ENCODE assay signal across 8 mouse cellular contexts in the genomic region with DNA sequence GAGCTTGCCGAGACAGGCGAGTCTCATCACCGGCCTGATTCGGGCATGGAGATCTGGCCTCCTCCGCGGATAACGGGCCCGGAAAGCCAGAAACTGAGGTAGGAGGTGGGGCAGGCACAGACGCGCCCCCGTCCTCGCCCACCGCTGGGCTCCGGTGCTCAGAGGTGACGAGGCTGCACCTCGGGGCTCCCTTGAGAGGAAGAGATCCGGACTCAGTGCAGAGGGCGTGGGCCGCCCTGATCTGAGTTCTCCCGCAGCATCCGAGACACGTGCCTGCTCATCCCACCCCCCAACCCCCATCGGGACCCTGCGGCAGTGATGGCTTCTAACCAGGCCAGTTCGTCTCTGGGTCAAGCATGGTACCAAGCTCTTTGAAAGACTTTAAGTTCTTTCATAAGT. TPM values are rescaled to one million over a fixed set of nuclear protein-coding genes. Genes with fewer than 3 reads are reported as not detected.
A peak's percentile ranks its signal among the peaks of the same experiment; 100 is the strongest.
DNase-seq lines count a peak whose midpoint lies in the region; ATAC-seq and TF ChIP-seq lines count a peak whose summit lies in the region.

No protein-coding gene starts in this region.

- H3K4me1 ChIP-seq in heart, embryonic 15.5 days (replicated peaks) = peaks cover 24% of the 10 kb centered on the region
- peaks cover 15 to 27% of the 10 kb centered on the region in 2 experiments for H3K4me1 ChIP-seq in MEL (ENCODE audit: control insufficient read depth in 1 of 2, insufficient read depth in 2 of 2, low read length in 2 of 2)
- H3K4me1 ChIP-seq in hindbrain, embryonic 10.5 days (replicated peaks) = peaks cover 42% of the 10 kb centered on the region
- H3K4me1 ChIP-seq in midbrain, embryonic 10.5 days = peaks cover 36% of the 10 kb centered on the region

- no peak; a peak in 1 of 4 replicates for TF ChIP-seq POLR2A in MEL (IDR thresholded peaks at IDR 0.05; ENCODE audit: control insufficient read depth in 1 of 2, insufficient read depth in 1 of 2, low read depth in 1 of 2, low read length in 2 of 2, poor library complexity in 1 of 2)

- peak overlapping the region; percentile 47; the same call in 1 of the 2 replicates for H3K27ac ChIP-seq in heart, embryonic 15.5 days
- peak overlapping the region; percentile 31 for H3K27ac ChIP-seq in MEL (ENCODE audit: control insufficient read depth, low read depth, low read length)
- H3K27ac ChIP-seq in hindbrain, embryonic 10.5 days = peak overlapping the region; percentile 91
- peak overlapping the region; percentile 91 for H3K27ac ChIP-seq in midbrain, embryonic 10.5 days (replicated peaks)

- 0 out of 2 replicates have a peak, but pooled peaks have one; percentile 3 for ATAC-seq in heart, embryonic 15.5 days (replicated peaks; ENCODE audit: insufficient number of reproducible peaks, insufficient read depth, low FRiP score, low read depth)

- H3K36me3 ChIP-seq in heart, embryonic 15.5 days = peaks cover 43% of the 10 kb centered on the region
- H3K36me3 ChIP-seq in MEL (ENCODE audit: control insufficient read depth in 1 of 2, insufficient read depth in 2 of 2, low read length in 2 of 2) = peaks cover 27 to 40% of the 10 kb centered on the region in 2 experiments
- peaks cover 62% of the 10 kb centered on the region for H3K36me3 ChIP-seq in hindbrain, embryonic 10.5 days
- peaks cover 63% of the 10 kb centered on the region for H3K36me3 ChIP-seq in midbrain, embryonic 10.5 days

- no peak for TF ChIP-seq RAD21 in MEL (IDR thresholded peaks at IDR 0.05; ENCODE audit: low read depth, low read length)

- H3K4me2 ChIP-seq in heart, embryonic 15.5 days = peak overlapping the region; percentile 83

- peaks cover 53% of the 10 kb centered on the region for H3K79me2 ChIP-seq in MEL (ENCODE audit: control insufficient read depth, insufficient read depth, low read length, poor library complexity)

- peak overlapping the region; percentile 94 for H3K4me3 ChIP-seq in heart, embryonic 15.5 days
- H3K4me3 ChIP-seq in MEL (ENCODE audit: control insufficient read depth in 1 of 2, insufficient read depth in 1 of 2, low read depth in 2 of 2, low read length in 2 of 2) = peak overlapping the region; percentile 63 to 69
- peak overlapping the region; percentile 99 for H3K4me3 ChIP-seq in hindbrain, embryonic 10.5 days
- H3K4me3 ChIP-seq in midbrain, embryonic 10.5 days = peak overlapping the region; percentile 98

- H3K9me3 ChIP-seq in heart, embryonic 15.5 days (replicated peaks) = no peaks in the 10 kb centered on the region
- H3K9me3 ChIP-seq in MEL (replicated peaks; ENCODE audit: insufficient read depth, low read length) = no peaks in the 10 kb centered on the region
- no peaks in the 10 kb centered on the region for H3K9me3 ChIP-seq in hindbrain, embryonic 10.5 days
- no peaks in the 10 kb centered on the region for H3K9me3 ChIP-seq in midbrain, embryonic 10.5 days (replicated peaks)

- under 1% methylated on average over 25 of the region's 25 CpGs for WGBS in heart, embryonic 15.5 days
- under 1% methylated on average over 25 of the region's 25 CpGs for WGBS in hindbrain, embryonic 10.5 days
- WGBS in midbrain, embryonic 10.5 days = under 1% methylated on average over 24 of the region's 25 CpGs

- no peak for TF ChIP-seq EP300 in MEL (IDR thresholded peaks at IDR 0.05; ENCODE audit: low read depth in 1 of 2, low read length in 2 of 2)

- DNase-seq in heart, postnatal 14 days = no peak
- DNase-seq in MEL (ENCODE audit: low read depth, low spot score) = no peak
- DNase-seq in hindbrain, embryonic 10.5 days (ENCODE audit: low spot score) = no peak
- DNase-seq in midbrain, embryonic 10.5 days (ENCODE audit: low spot score) = no peak
- no peak for DNase-seq in adrenal gland, postnatal 25 days
- no peak for DNase-seq in thymus, postnatal 0 days (ENCODE audit: low spot score)
- no peak for DNase-seq in frontal cortex, postnatal 25 days (ENCODE audit: low spot score in 2 of 2)

- intact Hi-C loops in heart, postnatal 14 days (cut with DNase I) = no loop called here

- peak overlapping the region; percentile 89 for H3K9ac ChIP-seq in heart, embryonic 15.5 days
- H3K9ac ChIP-seq in MEL (ENCODE audit: control insufficient read depth, low read depth, low read length, poor library complexity, severe bottlenecking) = peak overlapping the region; percentile 80

- TF ChIP-seq CTCF in MEL (IDR thresholded peaks at IDR 0.05 in 2 of 3, conservative IDR thresholded peaks at IDR 0.05 in 1 of 3; ENCODE audit: control insufficient read depth in 1 of 3, insufficient read depth in 1 of 3, low read depth in 2 of 3, low read length in 3 of 3, poor library complexity in 1 of 3, severe bottlenecking in 1 of 3) = no peak

- H3K27me3 ChIP-seq in heart, embryonic 15.5 days = no peaks in the 10 kb centered on the region
- H3K27me3 ChIP-seq in MEL (ENCODE audit: control insufficient read depth in 1 of 2, insufficient read depth in 2 of 2, low read length in 2 of 2) = no peaks in the 10 kb centered on the region
- no peaks in the 10 kb centered on the region for H3K27me3 ChIP-seq in hindbrain, embryonic 10.5 days (ENCODE audit: insufficient read depth, poor library complexity, severe bottlenecking)
- no peaks in the 10 kb centered on the region for H3K27me3 ChIP-seq in midbrain, embryonic 10.5 days (ENCODE audit: low read depth, poor library complexity, severe bottlenecking)

TF ChIP-seq in MEL, 35 proteins besides CTCF, POLR2A, EP300 and RAD21:
- TF ChIP-seq USF2 (IDR thresholded peaks at IDR 0.05; ENCODE audit: borderline replicate concordance in 1 of 2, insufficient read depth in 1 of 2, low read depth in 1 of 2, low read length in 2 of 2) = no peak
- TF ChIP-seq NELFE (IDR thresholded peaks at IDR 0.05; ENCODE audit: low read depth, low read length) = no peak
- no peak for TF ChIP-seq POLR2AphosphoS2 (IDR thresholded peaks at IDR 0.05; ENCODE audit: low read length)
- no peak for TF ChIP-seq GATA1 (IDR thresholded peaks at IDR 0.05; ENCODE audit: low read depth, low read length)
- no peak for TF ChIP-seq MYB (IDR thresholded peaks at IDR 0.05; ENCODE audit: low read depth, low read length)
- no peak for TF ChIP-seq ETS1 (IDR thresholded peaks at IDR 0.05; ENCODE audit: low read depth, low read length)
- TF ChIP-seq MYC (IDR thresholded peaks at IDR 0.05; ENCODE audit: low read depth, low read length) = no peak
- no peak for TF ChIP-seq SIN3A (IDR thresholded peaks at IDR 0.05; ENCODE audit: low read length)
- TF ChIP-seq KAT2A (conservative IDR thresholded peaks at IDR 0.05; ENCODE audit: low read depth, low read length) = no peak
- no peak for TF ChIP-seq ZC3H11A (IDR thresholded peaks at IDR 0.05; ENCODE audit: low read depth, low read length)
- no peak for TF ChIP-seq TAL1 (IDR thresholded peaks at IDR 0.05; ENCODE audit: low read length)
- no peak for TF ChIP-seq NRF1 (IDR thresholded peaks at IDR 0.05; ENCODE audit: insufficient read depth, low read depth, low read length, poor library complexity, severe bottlenecking)
- no peak for TF ChIP-seq MAX (IDR thresholded peaks at IDR 0.05; ENCODE audit: low read length)
TF ChIP-seq in MEL: peak in this region for 0.

RNA-seq across cellular contexts. Expression of a gene that starts 0.4 kb away (rescaled TPM):
- polyA plus RNA-seq in heart, embryonic 15.5 days (2015; fragmentation: Nextera tagmentation; extraction: Ambion mirVana) = 40.2 and 43.1 TPM in 2 replicates
- total RNA-seq in heart, postnatal 14 days (2021) = 10 to 100 TPM; 17.7 to 17.8 TPM
- 179 and 202 TPM in 2 replicates for total RNA-seq in MEL (2012; rRNA removed)
- polyA plus RNA-seq in MEL (2012; ENCODE audit: insufficient read depth in 1 of 2, insufficient read length in 2 of 2, low read depth in 1 of 2, low replicate concordance in 2 of 2, missing spikeins in 1 of 2) = 100 to 1,000 TPM; 136 to 201 TPM
- 83.7 and 88.6 TPM in 2 replicates for polyA plus RNA-seq in hindbrain, embryonic 10.5 days (2016; fragmentation: Nextera tagmentation; extraction: Ambion mirVana)
- polyA plus RNA-seq in midbrain, embryonic 10.5 days (2016; fragmentation: Nextera tagmentation; extraction: Ambion mirVana) = 84.0 and 91.4 TPM in 2 replicates
- 21.6 and 24.8 TPM in 2 replicates for total RNA-seq in adrenal gland, postnatal 25 days (2021)
- polyA plus RNA-seq in thymus, postnatal 0 days (2015; fragmentation: Nextera tagmentation; extraction: Ambion mirVana) = 54.9 and 56.7 TPM in 2 replicates

RNA-seq across cellular contexts. Expression of a gene that starts 7.7 kb away (rescaled TPM):
- 13.4 and 17.8 TPM in 2 replicates for polyA plus RNA-seq in heart, embryonic 15.5 days (2015; fragmentation: Nextera tagmentation; extraction: Ambion mirVana)
- 10 to 100 TPM; 12.4 to 16.8 TPM for total RNA-seq in heart, postnatal 14 days (2021)
- total RNA-seq in MEL (2012; rRNA removed) = 14.9 and 16.4 TPM in 2 replicates
- 10 to 100 TPM in 1 of 2 experiments, not detected in 1; 44.0 TPM for polyA plus RNA-seq in MEL (2012; ENCODE audit: insufficient read depth in 1 of 2, insufficient read length in 2 of 2, low read depth in 1 of 2, low replicate concordance in 2 of 2, missing spikeins in 1 of 2)
- 21.5 and 21.9 TPM in 2 replicates for polyA plus RNA-seq in hindbrain, embryonic 10.5 days (2016; fragmentation: Nextera tagmentation; extraction: Ambion mirVana)
- 20.4 and 21.2 TPM in 2 replicates for polyA plus RNA-seq in midbrain, embryonic 10.5 days (2016; fragmentation: Nextera tagmentation; extraction: Ambion mirVana)
- total RNA-seq in adrenal gland, postnatal 25 days (2021) = 20.5 and 30.0 TPM in 2 replicates
- 149 and 159 TPM in 2 replicates for polyA plus RNA-seq in thymus, postnatal 0 days (2015; fragmentation: Nextera tagmentation; extraction: Ambion mirVana)

RNA-seq across cellular contexts. Expression of a gene that starts 9.6 kb away (rescaled TPM):
- polyA plus RNA-seq in heart, embryonic 15.5 days (2015; fragmentation: Nextera tagmentation; extraction: Ambion mirVana) = 295 and 378 TPM in 2 replicates
- total RNA-seq in heart, postnatal 14 days (2021) = 100 to 1,000 TPM; 226 to 229 TPM
- total RNA-seq in MEL (2012; rRNA removed) = 867 and 1,103 TPM in 2 replicates
- 100 to 1,000 TPM in 1 of 2 experiments, not detected in 1; 850 TPM for polyA plus RNA-seq in MEL (2012; ENCODE audit: insufficient read depth in 1 of 2, insufficient read length in 2 of 2, low read depth in 1 of 2, low replicate concordance in 2 of 2, missing spikeins in 1 of 2)
- 393 and 437 TPM in 2 replicates for polyA plus RNA-seq in hindbrain, embryonic 10.5 days (2016; fragmentation: Nextera tagmentation; extraction: Ambion mirVana)
- polyA plus RNA-seq in midbrain, embryonic 10.5 days (2016; fragmentation: Nextera tagmentation; extraction: Ambion mirVana) = 381 and 400 TPM in 2 replicates
- 331 and 363 TPM in 2 replicates for total RNA-seq in adrenal gland, postnatal 25 days (2021)
- 658 and 685 TPM in 2 replicates for polyA plus RNA-seq in thymus, postnatal 0 days (2015; fragmentation: Nextera tagmentation; extraction: Ambion mirVana)

Comparison
In these comparisons a context has a peak if more than half of its experiments do, and no peak if none do; other contexts are left out.
1. H3K27ac ChIP-seq: peak in every context shown above with its lines; median percentile 91 in hindbrain, embryonic 10.5 days; 91 in midbrain, embryonic 10.5 days; 47 in heart, embryonic 15.5 days; 31 in MEL.